Mouse (Mus musculus) spleen, embryonic (tissue): ENCODE data around the gene Mgll.

Source experiments
- CTCF ChIA-PET: fragments of 350-600 bp; sonication (Branson Sonifier 250); formaldehyde crosslinking; loops from one replicate; lab custom pipeline; 2022; lab: Charles Lee

Mgll gene

GRCm38 (mm10) chr6:88717143-88718032, 6.8 kb upstream of the Mgll start:
- CTCF ChIA-PET: interaction anchor here (0.6 kb wide), 1 partner anchor 94 kb away, joined by 5 read pairs; no protein-coding TSS in a partner anchor

- CTCF ChIA-PET: interaction anchor here (0.6 kb wide), 1 partner anchor 94 kb away, joined by 5 read pairs; no protein-coding TSS in a partner anchor
Observed at GRCm38 (mm10) chr6:88718033-88718725, 6.0 kb upstream of the Mgll start.

- CTCF ChIA-PET: no interaction called here
Observed at GRCm38 (mm10) chr6:88721059-88721458, 3.2 kb upstream of the Mgll start.

GRCm38 (mm10) chr6:88722906-88723305, 1.3 kb upstream of the Mgll start:
- CTCF ChIA-PET: no interaction called here

GRCm38 (mm10) chr6:88723806-88724312, 353 bp upstream of the Mgll start:
- CTCF ChIA-PET: no interaction called here

GRCm38 (mm10) chr6:88725590-88725989, 1.4 kb downstream of the Mgll start:
- CTCF ChIA-PET: interaction anchor here (0.7 kb wide), 1 partner anchor 118 kb away, joined by 3 read pairs; no protein-coding TSS in a partner anchor

- CTCF ChIA-PET: interaction anchor here (0.5 to 0.7 kb wide), 2 partner anchors 61 to 114 kb away, joined by 3 to 11 read pairs; no protein-coding TSS in a partner anchor
Observed at GRCm38 (mm10) chr6:88726252-88727211, 2.3 kb downstream of the Mgll start.

- CTCF ChIA-PET: no interaction called here
Observed at GRCm38 (mm10) chr6:88727490-88727889, 3.3 kb downstream of the Mgll start.

- CTCF ChIA-PET: interaction anchor here (0.6 kb wide), 1 partner anchor 252 kb away, joined by 4 read pairs; no protein-coding TSS in a partner anchor
Observed at GRCm38 (mm10) chr6:88728054-88728453, 3.8 kb downstream of the Mgll start.

- CTCF ChIA-PET: interaction anchor here (0.6 kb wide), 1 partner anchor 252 kb away, joined by 4 read pairs; no protein-coding TSS in a partner anchor
Observed at GRCm38 (mm10) chr6:88728515-88728914, 4.3 kb downstream of the Mgll start.

GRCm38 (mm10) chr6:88731211-88731751, 7.1 kb downstream of the Mgll start:
- CTCF ChIA-PET: interaction anchor here (0.7 to 1.5 kb wide), 2 partner anchors 13 to 53 kb away, joined by 3 to 4 read pairs; no protein-coding TSS in a partner anchor

GRCm38 (mm10) chr6:88731991-88732390, 7.8 kb downstream of the Mgll start:
- CTCF ChIA-PET: interaction anchor here (0.9 to 1.5 kb wide), 2 partner anchors 12 to 138 kb away, joined by 3 to 4 read pairs; no protein-coding TSS in a partner anchor

- CTCF ChIA-PET: interaction anchor here (0.7 to 0.9 kb wide), 2 partner anchors 139 to 588 kb away, joined by 3 to 5 read pairs; no protein-coding TSS in a partner anchor
Observed at GRCm38 (mm10) chr6:88732643-88733613, 8.7 kb downstream of the Mgll start.

GRCm38 (mm10) chr6:88736337-88736736, 12.1 kb downstream of the Mgll start:
- CTCF ChIA-PET: interaction anchor here (0.7 kb wide), 1 partner anchor 49 kb away, joined by 4 read pairs; no protein-coding TSS in a partner anchor

GRCm38 (mm10) chr6:88736741-88737508, 12.7 kb downstream of the Mgll start:
- CTCF ChIA-PET: interaction anchor here (0.7 kb wide), 2 partner anchors 10 to 49 kb away, joined by 3 to 4 read pairs; no protein-coding TSS in a partner anchor

GRCm38 (mm10) chr6:88737509-88737888, 13.3 kb downstream of the Mgll start:
- CTCF ChIA-PET: interaction anchor here (0.7 kb wide), 1 partner anchor 9 kb away, joined by 3 read pairs; no protein-coding TSS in a partner anchor

GRCm38 (mm10) chr6:88741041-88741440, 16.8 kb downstream of the Mgll start:
- CTCF ChIA-PET: no interaction called here

- CTCF ChIA-PET: interaction anchor here (0.6 kb wide), 1 partner anchor 166 kb away, joined by 3 read pairs; no protein-coding TSS in a partner anchor
Observed at GRCm38 (mm10) chr6:88741791-88742190, 17.6 kb downstream of the Mgll start.
